10 mouse cellular contexts compared by ENCODE assay signal in genomic region chr1:106542731-106543130, GRCm38 (mm10).
A peak's percentile ranks its signal among the peaks of the same experiment; 100 is the strongest.
DNase-seq lines count a peak whose midpoint lies in the region; ATAC-seq and TF ChIP-seq lines count a peak whose summit lies in the region.
"Had no signal": no experiment of that assay in that cellular context is flagged by ENCODE, and none has a peak within 500 bp of the region (broad histone marks: within the 10 kb centered on the region; RNA-seq: fewer than 3 reads in every experiment).

No protein-coding gene starts in this region.

- H3K27me3 ChIP-seq in CH12.LX (replicated peaks) = no peaks in the 10 kb centered on the region
- H3K27me3 ChIP-seq in hindbrain, embryonic 14.5 days (ENCODE audit: control insufficient read depth, insufficient read depth, low read length) = no peaks in the 10 kb centered on the region
- H3K27me3 ChIP-seq in small intestine, adult 2 months (ENCODE audit: control insufficient read depth, insufficient read depth, low read length) = no peaks in the 10 kb centered on the region
- H3K27me3 ChIP-seq: hindbrain, embryonic 15.5 days; neural tube, embryonic 12.5 days had no signal

- no peak overlapping the region for H3K4me2 ChIP-seq in CH12.LX (ENCODE audit: insufficient read depth, low read depth, poor library complexity, severe bottlenecking)
- H3K4me2 ChIP-seq in hindbrain, embryonic 14.5 days (replicated peaks) = no peak overlapping the region
- H3K4me2 ChIP-seq: hindbrain, embryonic 15.5 days; neural tube, embryonic 12.5 days had no signal

- H3K27ac ChIP-seq in CH12.LX (ENCODE audit: insufficient read depth, low read depth) = no peak overlapping the region
- H3K27ac ChIP-seq in hindbrain, embryonic 14.5 days = no peak overlapping the region
- H3K27ac ChIP-seq in small intestine, adult 2 months (ENCODE audit: insufficient read depth, low read depth, low read length) = no peak overlapping the region
- H3K27ac ChIP-seq: hindbrain, embryonic 15.5 days; neural tube, embryonic 12.5 days had no signal

- H3K36me3 ChIP-seq in CH12.LX (replicated peaks in 1 of 2; ENCODE audit: control insufficient read depth in 1 of 2, insufficient read depth in 1 of 2, low read length in 1 of 2) = peaks cover 6 to 15% of the 10 kb centered on the region in 2 experiments
- H3K36me3 ChIP-seq in hindbrain, embryonic 14.5 days (replicated peaks; ENCODE audit: control insufficient read depth, insufficient read depth) = no peaks in the 10 kb centered on the region; the same call in 1 of the 2 replicates
- H3K36me3 ChIP-seq in small intestine, adult 2 months (ENCODE audit: control insufficient read depth, insufficient read depth, low read length) = no peaks in the 10 kb centered on the region; the same call in 1 of the 2 replicates
- H3K36me3 ChIP-seq: hindbrain, embryonic 15.5 days; neural tube, embryonic 12.5 days had no signal

- in situ Hi-C loops in CH12.LX (cut with MboI; ENCODE audit: low pct_ligation_motif_present, low pct_unique_long_range_greater_than_20kb, low sequenced_read_pairs) = no loop called here

- WGBS in hindbrain, embryonic 14.5 days = 42% methylated on average over 5 of the region's 5 CpGs
- WGBS in lung, adult 2 months = 37% methylated on average over 5 of the region's 5 CpGs
- 52% methylated on average over 5 of the region's 5 CpGs for WGBS in small intestine, adult 2 months

- TF ChIP-seq CTCF in CH12.LX (conservative IDR thresholded peaks at IDR 0.05 in 1 of 2, IDR thresholded peaks at IDR 0.05 in 1 of 2; ENCODE audit: low read depth in 2 of 2, low read length in 2 of 2) = peak in 1 of 2 experiments; percentile 66; a peak in 2 of 4 replicates
- peak; percentile 69 for TF ChIP-seq CTCF in lung, adult 2 months (IDR thresholded peaks at IDR 0.05; ENCODE audit: insufficient read depth, low read length)
- peak; percentile 71; the same call in 1 of the 2 replicates for TF ChIP-seq CTCF in small intestine, adult 2 months (IDR thresholded peaks at IDR 0.05; ENCODE audit: extremely low read depth, insufficient read length, insufficient replicate concordance, low read depth, low read length)

- TF ChIP-seq RAD21 in CH12.LX (IDR thresholded peaks at IDR 0.05; ENCODE audit: low read depth, low read length) = peak; percentile 51

- H3K4me3 ChIP-seq in CH12.LX (replicated peaks in 1 of 3; ENCODE audit: low read depth in 2 of 3, low read length in 2 of 3, poor library complexity in 1 of 3) = no peak overlapping the region
- H3K4me3 ChIP-seq in hindbrain, embryonic 14.5 days (replicated peaks; ENCODE audit: low read length) = no peak overlapping the region
- H3K4me3 ChIP-seq in lung, adult 2 months (replicated peaks; ENCODE audit: extremely low read depth, low read depth, low read length) = no peak overlapping the region
- no peak overlapping the region for H3K4me3 ChIP-seq in small intestine, adult 2 months (ENCODE audit: low read depth, low read length)
- H3K4me3 ChIP-seq: hindbrain, embryonic 15.5 days; neural tube, embryonic 12.5 days had no signal

- dilution Hi-C loops in CH12.LX (cut with MboI; ENCODE audit: extremely low pct_ligation_motif_present, extremely low pct_unique_long_range_greater_than_20kb, low sequenced_read_pairs) = loop anchor here (25.0 kb wide), 1 partner anchor 170 kb away; the partner anchor contains the start of gene Bcl2

- H3K9me3 ChIP-seq in CH12.LX (replicated peaks; ENCODE audit: low read length) = no peaks in the 10 kb centered on the region
- no peaks in the 10 kb centered on the region for H3K9me3 ChIP-seq in hindbrain, embryonic 14.5 days (ENCODE audit: control insufficient read depth, low read length)
- H3K9me3 ChIP-seq: hindbrain, embryonic 15.5 days; neural tube, embryonic 12.5 days had no signal

- no peaks in the 10 kb centered on the region for H3K79me2 ChIP-seq in CH12.LX (replicated peaks; ENCODE audit: control insufficient read depth, extremely low read depth, insufficient read depth, poor library complexity, severe bottlenecking)

- no peak overlapping the region for H3K9ac ChIP-seq in CH12.LX (ENCODE audit: insufficient read depth, low read depth)
- no peak overlapping the region for H3K9ac ChIP-seq in hindbrain, embryonic 14.5 days
- H3K9ac ChIP-seq: hindbrain, embryonic 15.5 days; neural tube, embryonic 12.5 days had no signal

- intact Hi-C loops in heart, postnatal 36 days (cut with DNase I) = loop anchor here (2.0 to 5.0 kb wide), 2 partner anchors 24 to 115 kb away; no protein-coding TSS in a partner anchor
- intact Hi-C loops in heart, postnatal 25 days (cut with DNase I) = loop anchor here (1.0 to 10.0 kb wide), 3 partner anchors 85 to 272 kb away; no protein-coding TSS in a partner anchor

- peak; percentile 49 to 56 for DNase-seq in heart, postnatal 36 days
- DNase-seq in heart, postnatal 25 days (ENCODE audit: low spot score) = no peak
- no peak for DNase-seq in CH12.LX (ENCODE audit: extremely low read depth)
- DNase-seq in adrenal gland, postnatal 25 days = peak; percentile 47
- no peak for DNase-seq in hindbrain, embryonic 14.5 days (ENCODE audit: low spot score)
- DNase-seq in lung, adult 2 months = peak; percentile 19

- ATAC-seq in hindbrain, embryonic 14.5 days (ENCODE audit: low FRiP score) = 0 out of 2 replicates have a peak, but pooled peaks have one; percentile 21
- no peak for ATAC-seq in megakaryocyte, adult 5-6 weeks (ENCODE audit: poor library complexity, severe bottlenecking)

- TF ChIP-seq EP300 in CH12.LX (IDR thresholded peaks at IDR 0.05; ENCODE audit: low read length) = no peak

- TF ChIP-seq POLR2A in CH12.LX (IDR thresholded peaks at IDR 0.05; ENCODE audit: low read depth, low read length) = no peak
- no peak for TF ChIP-seq POLR2A in lung, adult 2 months (IDR thresholded peaks at IDR 0.05; ENCODE audit: borderline replicate concordance, extremely low read depth, low read depth, low read length)
- no peak for TF ChIP-seq POLR2A in small intestine, adult 2 months (IDR thresholded peaks at IDR 0.05; ENCODE audit: low read depth, low read length)

- H3K4me1 ChIP-seq in CH12.LX (ENCODE audit: control insufficient read depth in 1 of 2, insufficient read depth in 2 of 2) = peaks cover 13 to 58% of the 10 kb centered on the region in 2 experiments
- no peaks in the 10 kb centered on the region for H3K4me1 ChIP-seq in hindbrain, embryonic 14.5 days (replicated peaks; ENCODE audit: control insufficient read depth, insufficient read depth, low read length)
- no peaks in the 10 kb centered on the region for H3K4me1 ChIP-seq in lung, adult 2 months (ENCODE audit: control insufficient read depth, insufficient read depth, low read length)
- H3K4me1 ChIP-seq in small intestine, adult 2 months (ENCODE audit: control insufficient read depth, insufficient read depth, insufficient read length, low read length) = peaks cover 2% of the 10 kb centered on the region; the same call in 1 of the 2 replicates
- H3K4me1 ChIP-seq: neural tube, embryonic 12.5 days had no signal

TF ChIP-seq in CH12.LX, 34 proteins besides CTCF, POLR2A, EP300 and RAD21:
- TF ChIP-seq ZC3H11A (IDR thresholded peaks at IDR 0.05; ENCODE audit: low read depth, low read length) (peak; percentile 15; the same call in 1 of the 2 replicates), ZMIZ1 (IDR thresholded peaks at IDR 0.05; ENCODE audit: low read depth, low read length) (no peak), SMC3 (IDR thresholded peaks at IDR 0.05; ENCODE audit: low read depth, low read length) (peak; percentile 82)

Comparison
In these comparisons a context has a peak if more than half of its experiments do, and no peak if none do; other contexts are left out.
1. DNase-seq: peak in heart, postnatal 36 days (2 of 2), adrenal gland, postnatal 25 days (single experiment) and lung, adult 2 months (single experiment); none in heart, postnatal 25 days (single experiment), CH12.LX (single experiment) and hindbrain, embryonic 14.5 days (single experiment).